Mouse (Mus musculus): ENCODE data around the gene Slc37a4. TPM values are rescaled to one million over a fixed set of nuclear protein-coding genes. Genes with fewer than 3 reads are reported as not detected.
"Not testable (repeated sequence)": the region's sequence is repeated elsewhere in the genome, so short reads cannot be mapped to it uniquely, and the experiment has no call there.

Slc37a4 gene
- polyA plus RNA-seq, 1 experiment from 2014 or later: 15.8 TPM

DNA sequence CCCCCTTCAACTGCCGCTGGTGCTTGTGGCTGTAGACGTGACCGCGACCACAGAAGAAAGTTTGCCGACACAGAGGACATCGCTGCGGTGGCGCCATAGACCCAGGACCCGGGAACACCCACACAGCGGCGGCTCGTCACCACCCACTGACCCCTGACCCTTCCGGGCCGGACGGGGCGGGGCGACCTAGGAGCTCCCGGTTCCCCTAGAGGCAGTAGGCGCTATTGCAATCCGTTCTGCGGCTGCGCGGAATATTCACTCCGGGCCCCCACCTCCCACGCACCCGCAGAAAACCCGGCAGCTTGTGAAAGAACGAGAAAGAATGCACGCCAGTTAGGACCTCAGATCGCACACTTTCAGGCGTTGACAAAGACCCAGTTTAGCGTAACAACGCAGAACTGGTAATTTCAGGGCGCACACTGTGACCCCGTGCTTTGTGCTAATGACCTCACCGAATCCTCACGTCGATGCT is 21.3 kb downstream of the Slc37a4 start:
- peaks cover 19% of the 10 kb centered on the region for H3K36me3 ChIP-seq (ENCODE audit: insufficient read depth)
- peak overlapping the region; percentile 79 for H3K4me3 ChIP-seq (ENCODE audit: low read depth, low read length)
- H3K27me3 ChIP-seq (ENCODE audit: insufficient read depth, low read length): no peaks in the 10 kb centered on the region
- peak; percentile 82 for TF ChIP-seq CTCF (IDR thresholded peaks at IDR 0.05; ENCODE audit: low read depth)
- peak overlapping the region; percentile 73; the same call in 1 of the 2 replicates for H3K27ac ChIP-seq (ENCODE audit: low read depth)
- under 1% methylated on average over 38 of the region's 38 CpGs for WGBS
- no peaks in the 10 kb centered on the region for H3K9me3 ChIP-seq (ENCODE audit: low read depth, low read length)
- ATAC-seq (ENCODE audit: insufficient read depth) (peak; percentile 88), DNase-seq (peak; percentile 98)
- peaks cover 7% of the 10 kb centered on the region; the same call in 1 of the 2 replicates for H3K4me1 ChIP-seq (ENCODE audit: insufficient read depth)
- peak overlapping the region; percentile 77 for H3K9ac ChIP-seq
- peak overlapping the region; percentile 93 for H3K4me2 ChIP-seq

DNA sequence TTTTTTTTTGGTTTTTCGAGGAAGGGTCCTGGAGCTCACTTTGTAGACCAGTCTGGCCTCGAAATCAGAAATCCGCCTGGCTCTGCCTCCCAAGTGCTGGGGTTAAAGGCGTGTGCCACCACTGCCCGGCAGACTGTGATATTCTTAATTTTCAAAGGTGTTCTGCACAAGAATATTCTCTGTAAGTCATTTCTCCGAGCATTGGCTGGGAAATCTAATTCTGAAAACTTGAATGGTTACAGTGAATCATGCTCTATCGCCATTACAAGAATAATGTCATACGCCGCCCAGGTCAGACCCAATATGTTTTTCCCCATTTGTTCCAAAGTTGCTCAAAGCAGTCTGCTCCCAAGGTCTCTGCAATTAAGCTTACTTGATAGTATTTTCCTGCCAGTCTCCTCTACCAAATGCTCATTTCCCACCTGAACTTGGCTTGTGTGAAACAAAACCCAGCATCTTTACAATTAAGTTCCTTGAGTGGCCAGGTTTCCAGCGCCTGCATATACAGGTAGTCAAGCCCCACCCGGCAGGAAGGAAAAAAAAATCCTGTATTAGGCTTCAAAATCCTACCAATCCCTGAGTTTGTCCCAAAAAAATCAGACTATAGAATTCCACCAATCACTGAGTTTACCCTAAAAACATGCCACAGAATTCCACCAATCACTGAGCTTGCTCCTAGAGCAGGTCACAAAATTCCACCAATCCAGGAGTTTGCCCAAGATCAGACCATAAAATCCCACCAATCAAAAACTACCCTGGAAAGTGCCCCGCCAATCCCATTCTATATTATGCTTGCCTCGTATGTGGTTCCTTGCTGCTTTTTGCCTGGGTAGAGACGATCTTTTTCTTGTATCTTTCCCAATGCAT is 22.1 kb downstream of the Slc37a4 start, which contains the start of gene Ccdc84:
TSS of gene Ccdc84 (minus strand) at position 51 of the 867 bp plus-strand sequence.
- peak within 1 kb of the TSS; percentile 73; the same call in 1 of the 2 replicates for H3K27ac ChIP-seq (ENCODE audit: low read depth)
- DNase-seq (no peak), ATAC-seq (ENCODE audit: insufficient read depth) (no peak; the same call in 1 of the 2 replicates)
- peaks cover 7% of the 10 kb centered on the region; the same call in 1 of the 2 replicates for H3K4me1 ChIP-seq (ENCODE audit: insufficient read depth)
- H3K27me3 ChIP-seq (ENCODE audit: insufficient read depth, low read length): no peaks in the 10 kb centered on the region
- peak within 1 kb of the TSS; percentile 79 for H3K4me3 ChIP-seq (ENCODE audit: low read depth, low read length)
- H3K9ac ChIP-seq: peak within 1 kb of the TSS; percentile 77
- 76% methylated on average over 14 of the region's 14 CpGs for WGBS
- H3K4me2 ChIP-seq: peak within 1 kb of the TSS; percentile 93
- no peak for TF ChIP-seq CTCF (IDR thresholded peaks at IDR 0.05; ENCODE audit: low read depth)
- H3K9me3 ChIP-seq (ENCODE audit: low read depth, low read length): no peaks in the 10 kb centered on the region
- peaks cover 12% of the 10 kb centered on the region; the same call in 1 of the 2 replicates for H3K36me3 ChIP-seq (ENCODE audit: insufficient read depth)

DNA sequence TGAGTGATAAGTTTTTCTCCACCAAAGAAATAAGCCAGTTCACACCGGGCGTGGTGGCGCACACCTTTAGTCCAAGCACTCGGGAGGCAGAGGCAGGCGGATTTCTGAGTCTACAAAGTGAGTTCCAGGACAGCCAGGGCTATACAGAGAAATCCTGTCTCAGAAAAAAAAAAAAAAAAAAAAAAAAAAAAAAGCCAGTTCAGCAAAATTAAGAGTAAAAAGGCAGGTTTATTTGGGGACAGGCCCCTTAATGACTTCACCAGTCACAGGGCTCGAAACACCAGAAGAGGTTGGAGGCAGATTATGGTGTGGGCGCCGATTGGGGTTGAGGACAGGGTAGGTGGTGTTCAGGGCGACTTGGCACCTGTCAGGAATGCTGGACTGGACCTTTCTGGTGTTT is 23.1 kb downstream of the Slc37a4 start:
- WGBS: 88% methylated on average over 9 of the region's 9 CpGs
- not testable (repeated sequence) for ATAC-seq (ENCODE audit: insufficient read depth); H3K9me3 ChIP-seq (ENCODE audit: low read depth, low read length); H3K36me3 ChIP-seq (ENCODE audit: insufficient read depth); H3K4me3 ChIP-seq (ENCODE audit: low read depth, low read length); H3K9ac ChIP-seq; H3K4me1 ChIP-seq (ENCODE audit: insufficient read depth); H3K4me2 ChIP-seq; DNase-seq; H3K27ac ChIP-seq (ENCODE audit: low read depth); H3K27me3 ChIP-seq (ENCODE audit: insufficient read depth, low read length)

DNA sequence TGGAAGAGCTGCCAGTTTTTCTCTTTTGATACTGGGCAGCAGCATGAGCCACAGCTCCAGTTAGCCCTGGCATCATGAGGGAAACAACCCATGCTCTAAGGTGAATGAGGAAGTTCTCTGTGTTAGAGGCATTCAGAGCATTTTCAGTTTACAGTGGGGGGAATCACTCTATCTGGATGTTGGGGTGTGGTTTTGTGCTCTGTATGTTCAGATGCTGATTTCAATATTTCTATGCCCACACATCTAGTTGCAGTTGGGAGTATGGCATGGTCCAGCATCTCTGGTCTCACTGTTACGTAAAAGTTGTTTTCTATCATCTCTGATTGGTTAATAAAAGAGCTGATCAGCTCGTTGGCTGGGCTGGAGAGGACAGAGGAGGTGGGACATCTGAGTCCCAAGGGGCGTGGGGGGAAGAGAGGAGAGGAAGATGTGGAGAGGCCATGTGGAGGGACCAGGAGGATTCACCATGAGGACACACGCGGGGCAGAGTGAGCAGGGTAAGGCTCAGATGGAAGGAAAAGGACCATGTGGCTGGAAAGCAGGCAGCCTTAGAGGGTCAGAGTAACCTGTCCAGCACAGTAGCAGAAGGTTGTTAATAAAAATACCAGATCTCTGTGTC is 23.7 kb downstream of the Slc37a4 start:
- 74% methylated on average over 5 of the region's 5 CpGs for WGBS
- no peak for TF ChIP-seq CTCF (IDR thresholded peaks at IDR 0.05; ENCODE audit: low read depth)
- H3K27me3 ChIP-seq (ENCODE audit: insufficient read depth, low read length): no peaks in the 10 kb centered on the region
- peaks cover 7% of the 10 kb centered on the region; the same call in 1 of the 2 replicates for H3K4me1 ChIP-seq (ENCODE audit: insufficient read depth)
- H3K9me3 ChIP-seq (ENCODE audit: low read depth, low read length): no peaks in the 10 kb centered on the region
- no peak overlapping the region for H3K4me3 ChIP-seq (ENCODE audit: low read depth, low read length)
- H3K4me2 ChIP-seq: no peak overlapping the region
- DNase-seq (no peak), ATAC-seq (ENCODE audit: insufficient read depth) (no peak)
- H3K27ac ChIP-seq (ENCODE audit: low read depth): no peak overlapping the region
- no peaks in the 10 kb centered on the region; the same call in 1 of the 2 replicates for H3K36me3 ChIP-seq (ENCODE audit: insufficient read depth)
- H3K9ac ChIP-seq: no peak overlapping the region

DNA sequence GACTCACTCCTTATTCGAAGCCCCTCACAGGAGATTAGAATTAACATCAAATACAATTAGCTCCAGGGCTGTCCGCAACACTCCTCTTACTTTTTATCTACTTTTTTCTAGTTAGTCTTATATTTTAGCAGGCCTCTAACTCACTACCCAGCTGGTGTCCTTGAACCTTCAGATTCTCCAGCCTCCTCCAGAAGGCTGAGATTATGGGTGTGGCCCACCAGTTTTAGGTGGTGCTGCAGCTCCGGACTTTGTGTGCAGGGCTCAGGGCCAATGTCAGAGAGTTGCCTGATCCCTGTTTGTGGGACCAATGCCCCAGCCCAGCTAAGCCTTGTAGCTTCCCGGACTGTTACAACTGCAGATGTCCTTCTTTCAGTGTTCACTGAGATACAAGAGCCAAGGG is 26.9 kb downstream of the Slc37a4 start:
- H3K9me3 ChIP-seq (ENCODE audit: low read depth, low read length): no peaks in the 10 kb centered on the region
- ATAC-seq (ENCODE audit: insufficient read depth): no peak
- 0 out of 2 replicates have a peak, but pooled peaks cover 2% of the 10 kb centered on the region for H3K4me1 ChIP-seq (ENCODE audit: insufficient read depth)
- DNase-seq: no peak
- no peak overlapping the region for H3K4me3 ChIP-seq (ENCODE audit: low read depth, low read length)
- WGBS: 75% methylated on average over 4 of the region's 4 CpGs
- no peak overlapping the region for H3K4me2 ChIP-seq
- H3K27ac ChIP-seq (ENCODE audit: low read depth): no peak overlapping the region
- no peak for TF ChIP-seq CTCF (IDR thresholded peaks at IDR 0.05; ENCODE audit: low read depth)
- H3K9ac ChIP-seq: no peak overlapping the region
- no peaks in the 10 kb centered on the region for H3K36me3 ChIP-seq (ENCODE audit: insufficient read depth)
- H3K27me3 ChIP-seq (ENCODE audit: insufficient read depth, low read length): no peaks in the 10 kb centered on the region

DNA sequence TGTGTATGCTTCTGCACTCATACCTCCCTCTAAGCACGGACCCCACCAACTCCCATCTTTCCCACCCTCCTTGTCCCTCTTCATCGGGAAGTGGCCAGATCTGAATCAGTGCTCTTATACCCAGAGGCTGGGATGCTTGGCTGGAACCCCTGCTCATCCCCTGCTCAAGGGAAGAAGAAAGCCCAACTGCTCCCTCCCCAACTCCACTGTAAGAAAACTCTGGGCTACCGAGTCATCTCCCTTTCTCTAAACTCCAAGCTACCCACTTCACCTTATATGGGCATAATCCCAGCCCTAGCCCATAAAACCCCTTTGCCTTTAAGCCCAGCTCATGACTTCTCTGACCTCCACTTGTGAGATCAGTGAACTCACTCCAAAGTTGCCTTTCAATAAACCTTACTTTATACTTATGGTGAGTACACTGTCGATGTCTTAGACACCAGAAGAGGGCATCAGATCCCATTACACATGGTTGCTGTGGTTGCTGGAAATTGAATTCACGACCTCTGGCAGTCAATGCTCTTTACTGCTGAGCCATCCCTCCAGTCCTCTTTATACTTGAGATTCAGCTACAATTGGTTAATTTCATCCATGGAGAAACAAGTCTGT is 36.0 kb downstream of the Slc37a4 start:
- no peaks in the 10 kb centered on the region for H3K36me3 ChIP-seq (ENCODE audit: insufficient read depth)
- TF ChIP-seq CTCF (IDR thresholded peaks at IDR 0.05; ENCODE audit: low read depth): no peak
- ATAC-seq (ENCODE audit: insufficient read depth): no peak
- 35% methylated on average over 5 of the region's 5 CpGs for WGBS
- no peaks in the 10 kb centered on the region for H3K27me3 ChIP-seq (ENCODE audit: insufficient read depth, low read length)
- no peak overlapping the region for H3K27ac ChIP-seq (ENCODE audit: low read depth)
- H3K4me2 ChIP-seq: no peak overlapping the region
- no peak for DNase-seq
- no peaks in the 10 kb centered on the region for H3K4me1 ChIP-seq (ENCODE audit: insufficient read depth)
- no peak overlapping the region for H3K9ac ChIP-seq
- no peaks in the 10 kb centered on the region for H3K9me3 ChIP-seq (ENCODE audit: low read depth, low read length)
- H3K4me3 ChIP-seq (ENCODE audit: low read depth, low read length): no peak overlapping the region

Measured in lung, embryonic 14.5 days (tissue).